Mouse (Mus musculus): ENCODE measurements around the gene Frmd4a.

Gene Frmd4a

GRCm38 (mm10) chr2:4499916-4500315, 482.4 kb downstream of the Frmd4a start:
- DNase-seq: no peak

GRCm38 (mm10) chr2:4501257-4502027, 483.9 kb downstream of the Frmd4a start:
- DNase-seq: no peak

- no peak for DNase-seq
These were observed 486.9 kb downstream of the Frmd4a start for GRCm38 (mm10) chr2:4504413-4504812.

- no peak for DNase-seq
These were observed 488.2 kb downstream of the Frmd4a start for GRCm38 (mm10) chr2:4505695-4506094.

- no peak for DNase-seq
These were observed 489.1 kb downstream of the Frmd4a start for GRCm38 (mm10) chr2:4506659-4507058.

GRCm38 (mm10) chr2:4507887-4508615, 490.5 kb downstream of the Frmd4a start:
- no peak for DNase-seq

GRCm38 (mm10) chr2:4508959-4509615, 491.6 kb downstream of the Frmd4a start:
- no peak for DNase-seq

GRCm38 (mm10) chr2:4509739-4510138, 492.2 kb downstream of the Frmd4a start:
- DNase-seq: no peak

- no peak for DNase-seq
These were observed 492.9 kb downstream of the Frmd4a start for GRCm38 (mm10) chr2:4510208-4511079.

- no peak for DNase-seq
These were observed 493.5 kb downstream of the Frmd4a start for GRCm38 (mm10) chr2:4511080-4511386.

GRCm38 (mm10) chr2:4512607-4513006, 495.1 kb downstream of the Frmd4a start:
- DNase-seq: no peak

- DNase-seq: no peak
These were observed 498.4 kb downstream of the Frmd4a start for GRCm38 (mm10) chr2:4515910-4516309.

GRCm38 (mm10) chr2:4516819-4517552, 499.5 kb downstream of the Frmd4a start:
- DNase-seq: no peak

GRCm38 (mm10) chr2:4517553-4518125, 500.1 kb downstream of the Frmd4a start:
- no peak for DNase-seq

GRCm38 (mm10) chr2:4518549-4518948, 501.0 kb downstream of the Frmd4a start:
- no peak for DNase-seq

GRCm38 (mm10) chr2:4522769-4523487, 505.4 kb downstream of the Frmd4a start:
- no peak for DNase-seq

GRCm38 (mm10) chr2:4527094-4527493, 509.6 kb downstream of the Frmd4a start:
- no peak for DNase-seq

- DNase-seq: no peak
These were observed 511.8 kb downstream of the Frmd4a start for GRCm38 (mm10) chr2:4529254-4529729.

- DNase-seq: no peak
These were observed 514.1 kb downstream of the Frmd4a start for GRCm38 (mm10) chr2:4531533-4532197.

- no peak for DNase-seq
These were observed 514.7 kb downstream of the Frmd4a start for GRCm38 (mm10) chr2:4532198-4532568.

All from cerebellum, adult 9-11 months (tissue).